Mouse (Mus musculus) CD4-positive, CD25-positive, alpha-beta regulatory T cell, adult 2 months (primary cell): ENCODE data around the gene Timm17a.

Experiments used
- DNase-seq: peaks from one replicate; pipeline ENCODE4 v3.0.0-alpha.2; 2012; ENCODE audit warnings: low read depth, low spot score

The Timm17a gene

GRCm38 (mm10) chr1:135313284-135314031 is at the start of gene Timm17a:
Gene Timm17a (minus strand): TSS chr1:135313778.
- peak; percentile 96 for DNase-seq

DNA sequence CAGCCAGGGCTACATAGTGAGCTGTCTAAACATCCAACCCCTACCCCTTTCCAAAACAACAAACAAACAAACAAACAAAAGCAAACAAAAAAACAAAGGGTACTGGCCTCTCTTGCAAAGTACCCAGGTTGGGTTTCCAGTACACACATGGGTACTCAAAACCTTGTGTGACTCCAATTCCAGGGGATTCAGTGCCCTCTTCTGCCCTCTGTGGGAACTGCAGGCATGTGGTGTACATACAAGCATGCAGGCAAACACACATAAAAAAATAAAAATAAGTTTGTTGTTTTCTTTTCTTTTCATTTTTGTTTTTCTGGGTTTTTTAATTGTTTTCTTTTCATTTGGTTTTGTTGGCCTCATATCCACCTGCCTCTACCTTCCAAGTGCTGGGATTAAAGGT is 48.5 kb upstream of the Timm17a start:
- DNase-seq = no peak

GRCm38 (mm10) chr1:135361491-135361890 is 47.9 kb upstream of the Timm17a start:
- DNase-seq = no peak

DNA sequence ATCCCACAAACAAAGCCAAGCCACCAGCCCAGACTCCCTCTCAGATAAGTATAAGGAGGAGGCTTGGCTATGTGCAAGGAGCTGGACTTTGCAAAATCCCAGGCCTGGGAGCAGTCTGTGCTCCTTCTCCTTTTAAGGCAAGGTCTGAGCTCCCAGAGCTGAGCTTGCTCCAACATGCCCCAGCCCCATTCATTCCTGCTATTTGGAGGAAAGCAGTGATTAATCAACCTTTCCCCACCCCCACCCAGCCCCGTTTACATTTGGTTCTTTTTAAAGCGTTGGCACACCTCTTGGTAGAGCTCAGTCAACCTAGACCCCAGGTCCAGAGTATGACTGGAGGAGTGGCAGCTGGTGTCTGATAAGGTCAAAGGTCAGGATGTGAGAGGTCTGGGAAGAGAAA is 45.5 kb upstream of the Timm17a start:
- no peak for DNase-seq

- no peak for DNase-seq
These were observed 38.4 kb upstream of the Timm17a start for GRCm38 (mm10) chr1:135351953-135352352.

GRCm38 (mm10) chr1:135347498-135348169 is 34.1 kb upstream of the Timm17a start:
- DNase-seq = no peak

DNA sequence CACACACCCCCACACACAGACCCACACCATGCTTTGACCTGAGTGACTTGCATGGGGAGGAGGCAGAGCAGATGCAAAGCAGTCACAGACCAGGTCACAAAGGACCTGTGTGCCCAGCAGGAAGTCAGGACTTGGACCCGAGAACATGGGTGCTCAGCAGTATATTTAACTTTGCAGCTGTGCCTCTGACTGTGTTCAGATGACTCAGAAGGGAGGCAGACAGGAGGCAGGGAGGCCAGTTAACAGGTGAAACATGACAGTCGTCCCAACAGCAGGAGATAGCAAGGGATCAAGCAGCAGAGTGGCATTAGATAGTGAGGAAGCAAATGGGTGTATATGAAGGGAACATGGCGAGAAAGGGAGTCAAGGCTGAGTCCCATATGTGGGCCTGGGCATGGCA is 33.3 kb upstream of the Timm17a start:
- no peak for DNase-seq

GRCm38 (mm10) chr1:135344026-135344425 is 30.4 kb upstream of the Timm17a start:
- no peak for DNase-seq

DNA sequence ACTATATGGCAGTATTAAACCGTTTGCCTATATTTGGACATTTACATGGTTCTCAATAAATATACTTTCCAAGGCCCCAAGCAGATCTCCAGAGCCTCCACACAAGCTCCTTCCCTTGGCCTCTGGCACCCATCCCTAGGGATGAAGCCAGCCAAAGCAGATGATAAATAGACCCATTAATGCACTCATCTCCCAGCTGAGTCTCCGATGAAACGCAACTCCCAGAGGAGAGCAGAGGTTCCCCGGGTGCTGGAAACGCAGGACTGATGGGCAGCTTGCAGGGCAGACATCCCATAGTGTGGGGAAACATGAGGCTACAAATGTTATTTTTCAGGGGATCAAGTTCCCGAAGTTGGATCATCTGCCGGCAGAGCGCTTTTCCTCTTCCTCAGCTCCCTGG is 28.4 kb upstream of the Timm17a start:
- no peak for DNase-seq

DNA sequence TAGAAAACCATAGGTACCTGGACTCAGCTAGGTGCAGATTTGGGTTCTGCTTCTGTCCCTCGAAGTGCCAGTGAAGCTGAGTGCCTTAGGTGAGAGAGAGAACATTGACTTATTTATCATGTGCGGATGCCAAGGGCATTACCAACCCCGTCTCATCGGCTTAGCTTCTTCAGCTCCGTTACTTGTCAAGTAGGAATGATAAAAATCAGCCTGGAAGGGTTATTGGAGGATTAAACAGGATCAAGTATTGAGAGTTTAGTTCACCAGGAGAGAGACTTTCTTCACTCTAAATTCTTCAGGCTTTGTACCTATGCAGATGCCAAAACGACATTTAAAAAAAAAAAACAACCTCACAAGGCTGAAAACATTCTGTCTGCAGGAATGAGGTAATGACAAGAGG is 17.0 kb upstream of the Timm17a start:
- no peak for DNase-seq

DNA sequence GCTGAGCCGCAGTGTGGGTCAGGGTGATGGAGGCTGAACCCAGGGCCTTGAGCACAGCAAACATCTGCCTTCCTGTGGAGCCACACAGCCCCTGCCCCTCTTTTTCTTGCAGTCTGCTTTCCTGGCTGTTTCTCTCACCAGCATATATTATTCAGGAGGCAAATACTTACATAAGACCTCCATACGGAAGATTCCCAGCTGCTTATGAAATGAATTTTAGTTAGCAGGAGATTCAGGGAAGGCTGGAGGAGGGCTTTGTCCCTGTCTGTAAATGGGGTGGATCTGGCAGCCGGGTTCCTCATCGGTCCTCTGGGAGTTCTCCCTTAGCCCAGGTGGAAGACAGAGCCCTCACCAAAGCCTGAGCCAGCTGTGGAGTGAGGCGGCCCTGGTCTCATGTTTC is 14.8 kb upstream of the Timm17a start:
- DNase-seq = no peak

- DNase-seq = no peak
These were observed 12.4 kb upstream of the Timm17a start for GRCm38 (mm10) chr1:135325934-135326333.

DNA sequence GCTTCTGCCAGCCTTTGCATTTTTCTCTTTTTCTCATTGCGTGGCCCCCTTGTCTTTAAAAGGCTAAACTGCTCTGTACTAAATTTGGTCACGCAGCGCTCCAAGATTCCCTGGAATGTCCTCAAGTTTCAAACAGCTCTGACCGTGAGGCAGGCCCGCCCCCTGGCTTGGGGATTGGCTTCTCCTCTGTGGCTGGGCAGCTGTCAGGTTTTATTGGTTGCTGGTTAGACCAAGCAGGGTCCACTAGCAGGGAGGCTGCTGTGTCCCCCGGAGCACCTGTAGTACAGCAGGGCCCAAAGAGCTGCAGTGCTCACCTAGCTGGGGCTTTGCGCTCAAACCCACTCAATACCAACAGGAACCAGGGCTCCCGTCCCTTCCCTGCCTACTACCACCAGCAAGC is 11.0 kb upstream of the Timm17a start, which contains the start of gene Lmod1:
TSS of gene Lmod1 (plus strand) at position 237 of the 400 bp plus-strand sequence.
- no peak for DNase-seq

DNA sequence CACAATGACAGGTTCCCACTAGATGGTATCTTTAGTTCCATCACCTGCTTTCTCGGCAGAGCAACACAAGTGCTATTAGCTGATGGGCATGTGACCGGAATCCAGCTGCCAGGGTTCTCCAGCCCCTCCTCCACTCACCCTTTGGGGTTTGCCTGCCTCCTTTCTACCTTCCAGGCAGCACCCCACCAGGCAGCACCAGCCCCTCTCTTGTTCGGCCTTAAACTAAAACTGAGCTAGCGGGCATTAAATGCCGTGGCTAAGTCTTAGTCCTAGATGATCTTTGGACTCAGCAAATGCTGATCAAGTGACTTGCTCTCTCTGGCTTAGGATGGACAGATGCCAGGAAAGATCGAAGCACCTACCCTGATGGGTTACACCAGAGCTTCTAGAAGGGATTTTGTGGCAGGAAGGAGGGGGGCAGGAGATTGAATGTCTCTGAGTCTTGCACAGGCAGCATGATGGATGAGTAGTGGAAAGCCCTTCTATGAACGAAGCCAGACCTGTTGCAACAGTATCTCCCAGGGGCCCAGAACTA is 9.9 kb upstream of the Timm17a start:
- DNase-seq = no peak

- no peak for DNase-seq
These were observed 1.4 kb downstream of the Timm17a start for GRCm38 (mm10) chr1:135312201-135312600.

DNA sequence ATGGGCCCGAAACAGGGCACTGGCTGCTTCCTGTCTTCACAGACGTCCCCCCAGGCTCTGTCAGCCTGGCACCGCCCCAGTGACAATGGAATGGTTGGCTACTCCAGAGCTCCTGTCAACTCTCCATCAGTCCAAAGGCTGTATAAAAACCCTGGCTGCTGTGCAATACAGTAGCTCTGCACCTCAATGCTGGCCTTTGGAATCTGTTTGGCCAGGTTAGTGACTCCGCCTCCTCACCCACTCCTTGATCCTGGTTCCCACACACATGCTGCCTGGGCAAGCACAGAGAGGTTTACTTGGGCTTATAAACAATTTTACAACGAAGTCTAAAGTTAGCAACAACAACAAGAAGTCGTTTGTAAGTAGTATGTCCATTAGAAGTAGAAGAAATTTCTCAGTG is 2.2 kb downstream of the Timm17a start:
- DNase-seq = no peak

GRCm38 (mm10) chr1:135290908-135291307 is 22.7 kb downstream of the Timm17a start:
- no peak for DNase-seq

DNA sequence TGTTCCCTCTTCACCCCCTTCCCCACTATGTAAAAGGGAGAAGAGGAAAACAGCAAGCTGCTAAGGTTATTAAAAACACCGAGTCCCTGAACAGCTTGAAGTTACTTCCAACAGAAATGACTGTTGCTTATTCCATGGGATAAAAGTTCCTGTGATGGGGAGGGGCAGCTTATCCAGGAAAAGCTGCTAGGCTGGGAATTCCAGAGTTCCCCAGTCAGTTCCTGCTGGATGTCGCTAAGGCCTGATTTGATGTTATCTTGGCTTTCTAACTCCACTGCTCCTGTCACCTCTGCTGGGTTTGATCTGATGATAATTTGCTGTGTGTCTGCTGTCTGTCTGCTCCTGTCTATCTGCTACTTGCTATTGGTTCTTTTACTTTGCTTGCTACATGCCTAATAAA is 27.3 kb downstream of the Timm17a start:
- no peak for DNase-seq

GRCm38 (mm10) chr1:135283826-135284291 is 29.7 kb downstream of the Timm17a start, which contains the start of gene Rnpep:
Gene Rnpep (minus strand): TSS chr1:135284084.
- DNase-seq = peak; percentile 77

DNA sequence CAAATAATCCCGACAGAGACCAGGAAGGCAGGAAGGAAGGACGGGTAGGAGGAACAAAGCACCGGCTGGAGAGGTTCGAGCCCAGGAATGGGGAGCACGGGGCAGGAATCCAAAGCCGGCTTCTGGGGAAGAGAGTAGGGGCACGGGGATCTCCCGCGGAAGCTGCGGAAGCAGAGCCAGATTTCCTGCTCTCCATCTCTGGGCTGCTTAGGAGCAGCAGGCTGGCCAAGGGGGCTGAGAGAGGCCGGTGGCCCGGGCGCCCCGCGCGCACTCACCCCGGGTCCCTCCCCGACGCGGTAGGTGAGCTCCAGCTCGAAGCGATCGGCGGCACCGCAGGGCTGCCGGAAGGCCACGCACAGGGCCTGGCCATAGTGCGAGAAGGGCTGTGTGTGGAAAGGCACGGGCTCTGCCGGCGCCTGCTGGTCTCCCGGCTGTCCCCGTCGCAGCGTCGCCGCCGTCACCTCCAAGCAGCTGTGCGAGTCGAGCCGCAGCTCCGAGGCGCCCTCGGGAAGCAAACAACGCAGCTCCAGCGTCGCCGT is 30.2 kb downstream of the Timm17a start:
- DNase-seq = peak; percentile 57

GRCm38 (mm10) chr1:135282536-135283286 is 30.9 kb downstream of the Timm17a start:
- DNase-seq = peak; percentile 13

DNA sequence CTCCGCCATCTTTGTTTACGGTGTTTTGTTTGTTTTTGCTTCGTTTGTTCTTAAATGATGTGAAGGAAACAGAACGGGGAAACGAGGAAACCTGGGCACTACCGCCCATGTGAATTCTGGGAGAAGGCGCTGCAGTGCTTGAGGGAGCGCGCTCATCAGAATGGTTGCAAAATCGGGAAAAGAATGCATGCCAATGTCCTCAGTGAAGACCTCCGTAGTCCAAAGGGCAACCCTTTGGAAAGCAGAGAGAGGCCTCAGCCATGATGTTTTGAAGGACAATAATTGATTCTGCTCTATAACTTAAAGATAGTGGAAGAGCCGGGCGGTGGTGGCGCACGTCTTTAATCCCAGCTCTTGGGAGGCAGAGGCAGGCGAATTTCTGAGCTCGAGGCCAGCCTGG is 31.7 kb downstream of the Timm17a start:
- DNase-seq = no peak
